Mouse (Mus musculus): ENCODE measurements around the gene Pla2g6.
A peak's percentile ranks its signal among the peaks of the same experiment; 100 is the strongest.

Gene Pla2g6

GRCm38 (mm10) chr15:79280209-79280608 is 48.0 kb downstream of the Pla2g6 start:
- DNase-seq (ENCODE audit: low read depth in 1 of 2, low spot score in 2 of 2) = no peak

GRCm38 (mm10) chr15:79277728-79278127 is 50.5 kb downstream of the Pla2g6 start:
- DNase-seq (ENCODE audit: low read depth in 1 of 2, low spot score in 2 of 2) = no peak

GRCm38 (mm10) chr15:79273020-79273419 is 55.2 kb downstream of the Pla2g6 start:
- DNase-seq (ENCODE audit: low read depth in 1 of 2, low spot score in 2 of 2) = no peak

GRCm38 (mm10) chr15:79271124-79271746 is 57.0 kb downstream of the Pla2g6 start:
- no peak for DNase-seq (ENCODE audit: low read depth in 1 of 2, low spot score in 2 of 2)

GRCm38 (mm10) chr15:79270317-79271123 is 57.7 kb downstream of the Pla2g6 start:
- peak in 1 of 2 experiments; percentile 61 for DNase-seq (ENCODE audit: low read depth in 1 of 2, low spot score in 2 of 2)

GRCm38 (mm10) chr15:79268521-79268920 is 59.7 kb downstream of the Pla2g6 start:
- no peak for DNase-seq (ENCODE audit: low read depth in 1 of 2, low spot score in 2 of 2)

GRCm38 (mm10) chr15:79265384-79265783 is 62.8 kb downstream of the Pla2g6 start:
- no peak for DNase-seq (ENCODE audit: low read depth in 1 of 2, low spot score in 2 of 2)

- DNase-seq (ENCODE audit: low read depth in 1 of 2, low spot score in 2 of 2) = no peak
Observed at GRCm38 (mm10) chr15:79263726-79264125, 64.5 kb downstream of the Pla2g6 start.

- no peak for DNase-seq (ENCODE audit: low read depth in 1 of 2, low spot score in 2 of 2)
Observed at GRCm38 (mm10) chr15:79262786-79263309, 65.3 kb downstream of the Pla2g6 start.

- DNase-seq (ENCODE audit: low read depth in 1 of 2, low spot score in 2 of 2) = no peak
Observed at GRCm38 (mm10) chr15:79262375-79262774, 65.8 kb downstream of the Pla2g6 start.

- no peak for DNase-seq (ENCODE audit: low read depth in 1 of 2, low spot score in 2 of 2)
Observed at GRCm38 (mm10) chr15:79261757-79262156, 66.4 kb downstream of the Pla2g6 start.

GRCm38 (mm10) chr15:79261095-79261725 is 67.0 kb downstream of the Pla2g6 start:
- DNase-seq (ENCODE audit: low read depth in 1 of 2, low spot score in 2 of 2) = no peak

- no peak for DNase-seq (ENCODE audit: low read depth in 1 of 2, low spot score in 2 of 2)
Observed at GRCm38 (mm10) chr15:79258521-79258920, 69.7 kb downstream of the Pla2g6 start.

GRCm38 (mm10) chr15:79254661-79255060 is 73.5 kb downstream of the Pla2g6 start, which contains the start of gene Slc16a8:
Slc16a8 (minus strand) TSS chr15:79254761.
- DNase-seq (ENCODE audit: low read depth in 1 of 2, low spot score in 2 of 2) = no peak

GRCm38 (mm10) chr15:79252580-79252979 is 75.6 kb downstream of the Pla2g6 start:
- no peak for DNase-seq (ENCODE audit: low read depth in 1 of 2, low spot score in 2 of 2)

- no peak for DNase-seq (ENCODE audit: low read depth in 1 of 2, low spot score in 2 of 2)
Observed at GRCm38 (mm10) chr15:79251781-79252491, 76.3 kb downstream of the Pla2g6 start.

GRCm38 (mm10) chr15:79251168-79251567 is 77.0 kb downstream of the Pla2g6 start:
- no peak for DNase-seq (ENCODE audit: low read depth in 1 of 2, low spot score in 2 of 2)

- DNase-seq (ENCODE audit: low read depth in 1 of 2, low spot score in 2 of 2) = no peak
Observed at GRCm38 (mm10) chr15:79250236-79250635, 78.0 kb downstream of the Pla2g6 start.

- DNase-seq (ENCODE audit: low read depth in 1 of 2, low spot score in 2 of 2) = no peak
Observed at GRCm38 (mm10) chr15:79245321-79245720, 82.9 kb downstream of the Pla2g6 start.

- DNase-seq (ENCODE audit: low read depth in 1 of 2, low spot score in 2 of 2) = no peak
Observed at GRCm38 (mm10) chr15:79244071-79244893, 83.9 kb downstream of the Pla2g6 start.

Data from monocyte, adult 2 months (primary cell).